Mouse (Mus musculus) heart, embryonic 12.5 days (tissue): Measurements from ENCODE around the gene Ptges3l. TPM values are rescaled to one million over a fixed set of nuclear protein-coding genes. Genes with fewer than 3 reads are reported as not detected.
"Not testable (repeated sequence)": the region's sequence is repeated elsewhere in the genome, so short reads cannot be mapped to it uniquely, and the experiment has no call there.

Source experiments
- ATAC-seq: fragments of 200-750 bp; cut with Nextera tagmentation; 2 replicates; pipeline ENCODE4 v1.8.0; 2017; ENCODE audit warnings: moderate TSS enrichment, moderate library complexity; ENCODE audit not compliant: insufficient number of reproducible peaks, low FRiP score
- H3K27ac ChIP-seq: fragments of 300-500 bp; sonication (generic); 2 replicates; pipeline ENCODE4 v1.5.1; 2016; ENCODE audit warnings: mild to moderate bottlenecking, moderate library complexity; ENCODE audit not compliant: poor library complexity, severe bottlenecking
- H3K27me3 ChIP-seq: fragments of 300-500 bp; sonication (generic); replicated peaks from 2 replicates; pipeline ENCODE4 v1.6.1; 2016; ENCODE audit warnings: mild to moderate bottlenecking, moderate library complexity
- H3K36me3 ChIP-seq: fragments of 300-500 bp; sonication (generic); 2 replicates; pipeline ENCODE4 v1.6.1; 2016; ENCODE audit warnings: mild to moderate bottlenecking, moderate library complexity
- H3K4me1 ChIP-seq: fragments of 300-500 bp; sonication (generic); replicated peaks from 2 replicates; pipeline ENCODE4 v1.6.1; 2016; ENCODE audit warnings: mild to moderate bottlenecking
- H3K4me2 ChIP-seq: fragments of 300-500 bp; sonication (generic); 2 replicates; pipeline ENCODE4 v1.6.1; 2016; ENCODE audit warnings: mild to moderate bottlenecking, moderate library complexity
- H3K4me3 ChIP-seq: fragments of 300-500 bp; sonication (generic); 2 replicates; pipeline ENCODE4 v1.5.1; 2016; ENCODE audit warnings: mild to moderate bottlenecking
- H3K9ac ChIP-seq: fragments of 300-500 bp; sonication (generic); 2 replicates; pipeline ENCODE4 v1.6.1; 2016; ENCODE audit warnings: mild to moderate bottlenecking, moderate library complexity
- H3K9me3 ChIP-seq: fragments of 300-500 bp; sonication (generic); replicated peaks from 2 replicates; pipeline ENCODE4 v1.6.1; 2016; ENCODE audit warnings: mild to moderate bottlenecking, moderate library complexity
- WGBS: fragments of 180-500 bp; shearing (Covaris S2); methylation state at CpG from one replicate; pipeline ENCODE4 v1.1.7; 2016; 5-methylcytosine and 5-hydroxymethylcytosine counted together
- polyA plus RNA-seq: library from polyadenylated mRNA; unstranded; fragments of >200 nt; fragmentation: Nextera tagmentation; extraction: Ambion mirVana; gene quantifications from 2 replicates; pipeline ENCODE4 v1.2.1, GENCODE M21; 2016

The Ptges3l gene
- polyA plus RNA-seq = 80.3 and 80.5 TPM in 2 replicates

DNA sequence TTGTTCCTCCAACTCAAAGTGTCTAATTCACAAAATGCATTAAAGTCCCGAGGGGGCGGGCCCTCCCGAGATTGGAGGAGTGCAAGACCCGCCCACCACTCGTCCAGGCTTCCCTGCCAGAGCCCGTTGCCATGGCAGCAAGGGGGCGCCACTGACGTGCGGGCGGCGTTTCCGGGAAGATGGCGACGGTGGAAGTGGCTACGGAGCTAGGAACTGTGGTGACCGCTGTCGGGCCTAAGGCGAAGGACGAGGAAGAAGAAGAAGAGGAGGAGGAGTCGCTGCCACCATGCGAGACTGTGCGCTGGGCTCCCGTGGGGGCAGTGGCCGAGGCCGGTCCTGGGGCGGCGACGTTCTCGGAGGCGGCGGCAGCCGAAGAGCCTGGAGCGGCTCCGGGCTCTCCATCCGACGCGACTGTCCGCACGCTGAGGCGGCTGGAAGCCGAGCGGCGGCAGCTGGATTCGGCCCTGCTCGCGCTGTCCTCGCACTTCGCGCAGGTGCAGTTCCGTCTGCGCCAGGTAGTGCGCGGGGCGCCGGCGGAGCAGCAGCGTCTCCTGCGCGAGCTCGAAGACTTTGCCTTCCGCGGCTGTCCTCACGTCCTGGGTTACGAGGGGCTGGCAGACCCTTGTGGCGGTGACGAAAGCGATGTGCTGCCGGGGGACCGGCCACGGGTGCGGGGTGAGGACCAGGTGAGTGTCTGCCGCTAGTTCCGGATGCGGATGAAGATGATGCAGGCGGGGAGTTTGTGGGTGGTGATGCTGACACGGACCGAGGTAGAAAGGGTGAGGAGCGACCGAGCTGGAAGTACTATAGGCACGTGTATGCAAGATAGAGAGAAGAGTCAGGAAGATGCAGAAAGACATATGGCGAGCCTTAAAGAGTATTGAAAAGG is at the start of gene Ptges3l, which contains the start of gene Rundc1:
Ptges3l (minus strand) TSS at position 409 of the 889 bp plus-strand sequence.
Rundc1 (plus strand) TSS at position 161 of the 889 bp plus-strand sequence.
- H3K4me1 ChIP-seq = peaks cover 29% of the 10 kb centered on the region
- peak within 1 kb of the TSS; percentile 83 for H3K9ac ChIP-seq
- peak within 1 kb of the TSS; percentile 98 for H3K4me2 ChIP-seq
- H3K36me3 ChIP-seq = peaks cover 27% of the 10 kb centered on the region
- under 1% methylated on average over 77 of the region's 81 CpGs for WGBS
- H3K4me3 ChIP-seq = peak within 1 kb of the TSS; percentile 89
- H3K9me3 ChIP-seq = no peaks in the 10 kb centered on the region
- peak within 1 kb of the TSS; percentile 96 for H3K27ac ChIP-seq
- H3K27me3 ChIP-seq = no peaks in the 10 kb centered on the region
- ATAC-seq = peak; percentile 90

GRCm38 (mm10) chr11:101474298-101474697 is 49.2 kb upstream of the Ptges3l start:
- peaks cover 31% of the 10 kb centered on the region for H3K4me1 ChIP-seq
- no peaks in the 10 kb centered on the region for H3K9me3 ChIP-seq
- no peak for ATAC-seq

GRCm38 (mm10) chr11:101473686-101474085 is 48.6 kb upstream of the Ptges3l start:
- not testable (repeated sequence) for H3K9ac ChIP-seq, H3K36me3 ChIP-seq, H3K4me3 ChIP-seq, H3K27ac ChIP-seq, H3K27me3 ChIP-seq, H3K9me3 ChIP-seq, ATAC-seq, H3K4me2 ChIP-seq
- H3K4me1 ChIP-seq = peaks cover 30% of the 10 kb centered on the region
- WGBS = 85% methylated on average over 1 of the region's 1 CpGs

More at GRCm38 (mm10) chr11:101474298-101474697, 49.2 kb upstream of the Ptges3l start:
- H3K4me2 ChIP-seq = no peak overlapping the region
- no peak overlapping the region for H3K4me3 ChIP-seq
- H3K36me3 ChIP-seq = no peaks in the 10 kb centered on the region
- H3K9ac ChIP-seq = no peak overlapping the region
- H3K27me3 ChIP-seq = no peaks in the 10 kb centered on the region
- 70% methylated on average over 5 of the region's 5 CpGs for WGBS
- H3K27ac ChIP-seq = no peak overlapping the region

GRCm38 (mm10) chr11:101472336-101472735 is 47.2 kb upstream of the Ptges3l start:
- Histone ChIP-seq H3K4me1 (peaks cover 34% of the 10 kb centered on the region), H3K36me3 (no peaks in the 10 kb centered on the region), H3K4me3 (no peak overlapping the region), H3K4me2 (no peak overlapping the region), H3K9me3 (no peaks in the 10 kb centered on the region), H3K27me3 (no peaks in the 10 kb centered on the region), H3K27ac (no peak overlapping the region), H3K9ac (no peak overlapping the region)
- 43% methylated on average over 7 of the region's 7 CpGs for WGBS
- ATAC-seq = no peak

DNA sequence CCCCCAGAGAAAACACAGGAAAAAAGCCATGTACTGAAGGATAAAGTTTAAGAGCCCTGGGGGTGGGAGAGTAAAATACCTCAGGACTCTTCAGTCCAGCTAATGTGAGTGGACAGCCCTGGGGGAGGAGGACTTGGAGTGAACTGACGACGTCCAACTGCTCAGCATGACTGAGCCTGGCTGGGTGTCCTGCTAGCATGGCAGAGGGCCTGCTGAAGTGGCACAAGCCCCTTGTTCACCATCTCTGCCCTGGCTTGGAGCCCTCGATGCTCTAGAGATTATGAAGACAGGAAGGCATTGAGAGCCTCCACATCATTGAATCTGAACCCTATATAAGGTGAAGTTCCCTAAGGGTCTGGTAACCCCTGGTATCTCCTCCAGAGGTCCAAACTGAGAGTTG is 46.8 kb upstream of the Ptges3l start:
- Histone ChIP-seq H3K27ac (no peak overlapping the region), H3K4me1 (peaks cover 38% of the 10 kb centered on the region), H3K4me3 (no peak overlapping the region), H3K9ac (no peak overlapping the region), H3K27me3 (no peaks in the 10 kb centered on the region), H3K4me2 (no peak overlapping the region), H3K9me3 (no peaks in the 10 kb centered on the region), H3K36me3 (no peaks in the 10 kb centered on the region)
- no peak for ATAC-seq
- 40% methylated on average over 3 of the region's 3 CpGs for WGBS

- peaks cover 42% of the 10 kb centered on the region for H3K4me1 ChIP-seq
- no peaks in the 10 kb centered on the region for H3K27me3 ChIP-seq
- H3K4me3 ChIP-seq = no peak overlapping the region
- 29% methylated on average over 7 of the region's 7 CpGs for WGBS
- peak overlapping the region; percentile 22 for H3K4me2 ChIP-seq
- H3K36me3 ChIP-seq = no peaks in the 10 kb centered on the region
- no peak for ATAC-seq
- H3K27ac ChIP-seq = peak overlapping the region; percentile 39; the same call in 1 of the 2 replicates
- H3K9ac ChIP-seq = peak overlapping the region; percentile 26; the same call in 1 of the 2 replicates
- no peaks in the 10 kb centered on the region for H3K9me3 ChIP-seq
These were observed 45.1 kb upstream of the Ptges3l start for GRCm38 (mm10) chr11:101470206-101470605.

DNA sequence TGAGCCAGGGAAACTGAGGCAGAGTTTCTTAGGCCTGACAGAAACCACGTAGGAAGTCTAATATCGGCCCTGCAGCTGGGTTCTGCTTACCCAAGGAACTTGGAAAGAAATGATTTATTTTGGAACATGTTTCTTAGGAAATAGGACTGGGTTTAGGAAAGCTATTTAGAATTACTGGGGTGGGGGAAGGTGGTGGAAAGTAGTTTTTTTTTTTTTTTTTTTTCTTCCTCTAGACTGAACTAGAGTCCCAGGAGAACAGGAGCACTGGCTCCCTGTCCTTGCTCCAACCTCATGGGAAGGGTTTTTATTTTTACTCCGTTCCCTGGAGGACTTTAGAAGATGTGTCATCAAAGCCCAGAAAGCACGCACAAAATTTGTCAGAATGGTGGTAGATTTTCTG is 44.0 kb upstream of the Ptges3l start:
- Histone ChIP-seq H3K27me3 (no peaks in the 10 kb centered on the region), H3K4me2 (peak overlapping the region; percentile 95), H3K27ac (no peak overlapping the region), H3K4me3 (peak overlapping the region; percentile 77), H3K9ac (peak overlapping the region; percentile 87), H3K36me3 (no peaks in the 10 kb centered on the region), H3K4me1 (peaks cover 46% of the 10 kb centered on the region), H3K9me3 (no peaks in the 10 kb centered on the region)
- WGBS = 60% methylated on average over 4 of the region's 4 CpGs
- ATAC-seq = no peak

GRCm38 (mm10) chr11:101468731-101469130 is 43.6 kb upstream of the Ptges3l start:
- Histone ChIP-seq H3K36me3 (no peaks in the 10 kb centered on the region), H3K4me2 (peak overlapping the region; percentile 95), H3K9ac (peak overlapping the region; percentile 87), H3K4me3 (peak overlapping the region; percentile 77), H3K27me3 (no peaks in the 10 kb centered on the region), H3K4me1 (peaks cover 50% of the 10 kb centered on the region), H3K9me3 (no peaks in the 10 kb centered on the region), H3K27ac (peak overlapping the region; percentile 44; the same call in 1 of the 2 replicates)
- ATAC-seq = no peak
- 5% methylated on average over 13 of the region's 13 CpGs for WGBS

DNA sequence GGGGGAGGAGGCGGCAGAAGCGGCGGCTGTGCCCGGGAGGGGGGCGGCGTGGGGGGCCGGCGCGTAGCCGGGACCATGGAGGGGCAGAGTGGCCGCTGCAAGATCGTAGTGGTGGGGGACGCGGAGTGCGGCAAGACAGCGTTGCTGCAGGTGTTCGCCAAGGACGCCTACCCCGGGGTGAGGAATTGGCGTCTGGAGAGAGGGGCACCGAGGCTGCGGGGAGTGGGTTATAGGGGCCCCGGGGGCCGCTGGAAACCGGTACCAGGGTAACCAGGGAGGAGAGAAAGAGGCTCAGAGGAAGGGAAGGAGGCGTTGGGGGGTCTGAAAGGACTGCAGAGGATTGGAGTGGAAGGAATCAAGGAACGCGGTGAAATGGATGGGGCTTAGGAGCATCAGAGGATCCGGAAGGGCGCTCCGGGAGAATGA is 43.1 kb upstream of the Ptges3l start:
- Histone ChIP-seq H3K27me3 (no peaks in the 10 kb centered on the region), H3K4me3 (peak overlapping the region; percentile 77), H3K9ac (peak overlapping the region; percentile 87), H3K4me2 (peak overlapping the region; percentile 95), H3K27ac (peak overlapping the region; percentile 44), H3K4me1 (peaks cover 53% of the 10 kb centered on the region), H3K9me3 (no peaks in the 10 kb centered on the region), H3K36me3 (no peaks in the 10 kb centered on the region)
- WGBS = 1% methylated on average over 30 of the region's 31 CpGs
- ATAC-seq = no peak; the same call in 1 of the 2 replicates

- H3K4me1 ChIP-seq = peaks cover 56% of the 10 kb centered on the region
- H3K27ac ChIP-seq = peak overlapping the region; percentile 44
- ATAC-seq = peak; percentile 83
These were observed 42.5 kb upstream of the Ptges3l start for GRCm38 (mm10) chr11:101467477-101468262.

GRCm38 (mm10) chr11:101466552-101466950 is 41.4 kb upstream of the Ptges3l start:
- H3K9ac ChIP-seq, H3K27me3 ChIP-seq, H3K27ac ChIP-seq, ATAC-seq, H3K9me3 ChIP-seq: not testable (repeated sequence)
- H3K36me3 ChIP-seq = peaks cover 12% of the 10 kb centered on the region
- H3K4me3 ChIP-seq = peak overlapping the region; percentile 93
- H3K4me2 ChIP-seq = peak overlapping the region; percentile 92
- peaks cover 52% of the 10 kb centered on the region for H3K4me1 ChIP-seq
- WGBS = 52% methylated on average over 5 of the region's 5 CpGs

More at GRCm38 (mm10) chr11:101467477-101468262, 42.5 kb upstream of the Ptges3l start:
- H3K36me3 ChIP-seq = 0 out of 2 replicates have a peak, but pooled peaks cover under 1% of the 10 kb centered on the region
- H3K4me2 ChIP-seq = peak overlapping the region; percentile 95
- H3K27me3 ChIP-seq = no peaks in the 10 kb centered on the region
- under 1% methylated on average over 51 of the region's 54 CpGs for WGBS
- H3K9ac ChIP-seq = peak overlapping the region; percentile 87
- H3K4me3 ChIP-seq = peak overlapping the region; percentile 77
- no peaks in the 10 kb centered on the region for H3K9me3 ChIP-seq
